Mouse (Mus musculus) heart, adult 2 months (tissue): ENCODE data around the gene Ism2. TPM values are rescaled to one million over a fixed set of nuclear protein-coding genes. Genes with fewer than 3 reads are reported as not detected.
"Not testable (repeated sequence)": the region's sequence is repeated elsewhere in the genome, so short reads cannot be mapped to it uniquely, and the experiment has no call there.

Experiments
- DNase-seq, 2 experiments: peaks; one replicate each; pipeline ENCODE4 v3.0.0; 2021
- H3K27ac ChIP-seq: fragments of 200-600 bp; 2 replicates; pipeline ENCODE4 v1.8.1; 2022
- H3K27me3 ChIP-seq: fragments of 200-500 bp; 2 replicates; pipeline ENCODE4 v1.6.1; 2012; ENCODE audit warnings: mild to moderate bottlenecking, low read length, inconsistent platforms, mixed read lengths; ENCODE audit not compliant: control insufficient read depth, insufficient read depth
- H3K36me3 ChIP-seq: fragments of 200-500 bp; 2 replicates; pipeline ENCODE4 v1.6.1; 2012; ENCODE audit warnings: low read length, inconsistent platforms; ENCODE audit not compliant: control insufficient read depth, insufficient read depth
- H3K4me1 ChIP-seq: fragments of 200-500 bp; 2 replicates; pipeline ENCODE4 v1.6.1; 2011; ENCODE audit warnings: low read length; ENCODE audit not compliant: control insufficient read depth, insufficient read depth
- H3K4me3 ChIP-seq: fragments of 200-600 bp; 2 replicates; pipeline ENCODE4 v1.8.1; 2022
- H3K79me2 ChIP-seq: fragments of 200-500 bp; replicated peaks from 2 replicates; pipeline ENCODE4 v1.6.1; 2012; ENCODE audit warnings: mild to moderate bottlenecking, inconsistent platforms, low read length, moderate library complexity, mixed read lengths; ENCODE audit not compliant: control insufficient read depth, insufficient read depth
- H3K9ac ChIP-seq: fragments of 200-500 bp; 2 replicates; pipeline ENCODE4 v1.6.1; 2012; ENCODE audit warnings: low read depth, mild to moderate bottlenecking, control low read depth, inconsistent platforms, low read length, mixed read lengths
- CTCF ChIP-seq: fragments of 200-600 bp; IDR thresholded peaks from 2 replicates; pipeline ENCODE4 v1.8.1; 2022; ENCODE audit warnings: antibody characterized with exemption, mild to moderate bottlenecking, moderate library complexity
- EP300 ChIP-seq: fragments of 200-500 bp; IDR thresholded peaks from 2 replicates; pipeline ENCODE4 v1.6.1; 2011; ENCODE audit warnings: low read depth, low read length, control low read depth; ENCODE audit not compliant: insufficient read depth
- POLR2A ChIP-seq: fragments of 200-500 bp; IDR thresholded peaks from 2 replicates; pipeline ENCODE4 v1.6.1; 2011; ENCODE audit warnings: mild to moderate bottlenecking, low read depth, low read length, control low read depth; ENCODE audit not compliant: insufficient read depth
- WGBS: fragments of 180-500 bp; shearing (Covaris S2); methylation state at CpG from one replicate; pipeline ENCODE4 v1.1.7; 2018; 5-methylcytosine and 5-hydroxymethylcytosine counted together
- intact Hi-C: fragments of 180-260 bp; cut with DNase I; formaldehyde crosslinking; loops from one replicate; pipeline ENCODE4 v1.15.1; 2025
- polyA plus RNA-seq: library from polyadenylated mRNA; depleted of rRNA; stranded (reverse); fragments of >200 nt; gene quantifications from 2 replicates; pipeline ENCODE4 v1.2.3, GENCODE M21; 2012
- total RNA-seq, 2 experiments: library from RNA; stranded (reverse); gene quantifications; 2 replicates each; pipeline ENCODE4 v1.2.3; 2021

The Ism2 gene
- total and polyA plus RNA-seq, 3 experiments, result 0.18 TPM; not detected in 2

DNA sequence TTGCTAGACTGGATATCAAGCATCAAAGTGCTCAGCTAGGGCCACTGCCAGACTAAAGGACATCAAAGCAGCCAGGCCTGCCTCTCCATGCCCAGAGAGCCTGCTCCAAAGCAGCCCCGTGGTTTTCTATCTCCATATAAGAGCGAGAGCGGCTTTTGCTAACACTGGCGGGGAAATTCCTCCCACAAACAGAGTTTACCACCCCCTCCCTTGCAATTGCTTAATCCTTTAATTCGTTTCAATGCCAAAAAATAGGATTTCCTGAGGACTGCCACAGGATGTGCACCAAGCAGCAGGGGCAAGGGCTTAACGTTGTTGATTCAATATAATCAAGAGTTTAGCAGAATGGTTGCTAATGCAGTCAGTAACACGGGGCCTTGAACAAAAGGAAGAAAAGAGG is 28.1 kb upstream of the Ism2 start:
- no peak overlapping the region for H3K9ac ChIP-seq
- WGBS, result 48% methylated on average over 7 of the region's 7 CpGs

DNA sequence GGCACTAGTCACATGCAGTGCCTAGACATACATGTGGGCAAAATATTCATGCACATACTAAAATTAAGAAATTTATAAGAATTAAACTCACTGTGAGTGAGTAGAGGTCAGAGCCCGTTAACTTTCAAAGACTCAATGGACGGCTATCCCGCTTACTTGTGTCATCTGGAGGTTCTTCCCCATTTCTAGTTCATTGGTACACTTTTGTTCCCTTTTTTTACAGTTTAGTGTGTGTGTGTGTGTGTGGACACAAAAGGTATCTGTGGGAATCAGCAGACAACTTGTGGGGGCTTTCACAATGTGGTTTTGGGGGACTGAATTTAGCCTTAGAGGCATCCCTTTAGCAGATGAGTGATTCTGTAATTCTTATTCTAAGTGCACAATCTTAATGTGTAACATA is 25.9 kb upstream of the Ism2 start:
- H3K4me1 ChIP-seq, result no peaks in the 10 kb centered on the region
- no peaks in the 10 kb centered on the region for H3K36me3 ChIP-seq
- TF ChIP-seq EP300 (no peak), POLR2A (no peak), CTCF (no peak)
- no peak overlapping the region for H3K27ac ChIP-seq
- intact Hi-C loops, result no loop called here
- 96% methylated on average over 3 of the region's 3 CpGs for WGBS
- no peak overlapping the region for H3K9ac ChIP-seq
- no peaks in the 10 kb centered on the region; the same call in 1 of the 2 replicates for H3K79me2 ChIP-seq
- no peak for DNase-seq
- H3K4me3 ChIP-seq, result no peak overlapping the region
- H3K27me3 ChIP-seq, result no peaks in the 10 kb centered on the region

More for the DNA sequence above, 28.1 kb upstream of the Ism2 start:
- no peaks in the 10 kb centered on the region; the same call in 1 of the 2 replicates for H3K79me2 ChIP-seq
- no peak overlapping the region for H3K27ac ChIP-seq
- DNase-seq, result no peak
- no peaks in the 10 kb centered on the region; the same call in none of the 2 replicates for H3K4me1 ChIP-seq
- no peak overlapping the region for H3K4me3 ChIP-seq
- TF ChIP-seq CTCF, result no peak
- no peak for TF ChIP-seq EP300
- no peak for TF ChIP-seq POLR2A
- intact Hi-C loops, result no loop called here
- H3K36me3 ChIP-seq, result no peaks in the 10 kb centered on the region
- no peaks in the 10 kb centered on the region for H3K27me3 ChIP-seq

DNA sequence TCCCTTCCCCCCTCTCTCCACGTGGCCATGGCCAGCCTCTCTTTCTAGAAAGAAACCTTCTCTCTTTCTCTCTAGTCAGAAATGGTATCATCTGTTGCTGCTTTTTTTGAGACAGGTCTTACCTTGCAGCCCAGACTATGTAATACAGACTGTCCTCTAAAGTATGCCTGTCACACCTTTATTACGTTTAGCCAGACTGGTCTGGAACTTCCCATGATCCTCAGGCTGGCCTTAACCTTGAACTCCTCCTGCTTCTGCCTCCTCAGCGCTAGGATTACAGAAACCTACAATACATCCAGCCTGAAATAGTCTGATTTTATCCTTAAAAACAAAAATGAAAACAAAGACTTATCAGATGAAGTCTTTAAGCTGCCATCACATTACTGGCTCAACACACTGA is 19.7 kb upstream of the Ism2 start:
- Histone ChIP-seq H3K79me2 (no peaks in the 10 kb centered on the region), H3K9ac (no peak overlapping the region), H3K27ac (no peak overlapping the region), H3K4me3 (no peak overlapping the region), H3K36me3 (no peaks in the 10 kb centered on the region), H3K27me3 (no peaks in the 10 kb centered on the region), H3K4me1 (no peaks in the 10 kb centered on the region)
- WGBS, result 91% methylated on average over 3 of the region's 3 CpGs
- TF ChIP-seq EP300, result no peak
- TF ChIP-seq CTCF, result no peak
- TF ChIP-seq POLR2A, result no peak
- no peak for DNase-seq
- intact Hi-C loops, result no loop called here

DNA sequence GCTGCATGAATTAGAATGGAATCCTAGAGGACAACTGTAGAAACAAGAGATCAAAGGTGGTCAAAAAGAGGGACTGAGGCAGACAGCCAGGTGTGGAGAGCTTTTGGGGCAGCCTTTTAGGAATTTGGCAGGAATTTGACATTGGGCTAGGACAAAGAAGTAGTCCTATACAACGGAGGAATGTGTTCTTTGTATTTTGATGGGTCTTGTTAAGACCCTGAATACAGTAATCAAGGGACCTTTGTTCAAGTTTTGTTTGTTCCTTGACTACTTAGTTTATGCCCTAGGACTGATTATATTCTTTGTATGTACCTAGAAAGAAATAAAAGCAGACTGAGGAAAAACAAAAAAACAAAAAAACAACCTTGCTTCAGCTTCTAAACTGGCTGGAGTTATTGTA is 18.4 kb upstream of the Ism2 start:
- H3K27me3 ChIP-seq, result no peaks in the 10 kb centered on the region
- TF ChIP-seq POLR2A (no peak), CTCF (no peak), EP300 (no peak)
- WGBS, result 80% methylated on average over 1 of the region's 1 CpGs

DNA sequence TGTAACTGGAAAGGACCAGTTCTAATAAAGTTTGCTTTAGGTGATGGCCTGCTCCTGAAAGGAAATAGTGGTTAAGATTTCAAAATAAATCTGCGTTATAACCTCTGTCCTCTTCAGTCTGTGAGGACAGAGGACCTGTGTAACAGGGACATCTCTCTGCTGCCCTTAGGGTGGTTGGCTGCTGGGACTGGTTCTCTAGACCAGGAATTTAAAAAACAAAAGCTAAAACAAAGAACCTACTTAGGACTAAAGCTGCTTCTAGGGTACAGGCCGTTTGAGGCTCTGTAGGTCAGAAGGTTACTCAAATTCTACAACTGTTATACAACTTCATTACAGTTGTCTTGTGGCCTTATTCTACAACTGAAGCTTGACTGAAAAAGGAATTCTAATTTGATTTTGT is 13.6 kb upstream of the Ism2 start:
- intact Hi-C loops, result no loop called here
- 78% methylated on average over 2 of the region's 2 CpGs for WGBS
- no peak overlapping the region for H3K27ac ChIP-seq
- H3K4me1 ChIP-seq, result no peaks in the 10 kb centered on the region
- DNase-seq, result no peak
- no peak for TF ChIP-seq POLR2A
- H3K4me3 ChIP-seq, result no peak overlapping the region
- H3K9ac ChIP-seq, result no peak overlapping the region
- H3K36me3 ChIP-seq, result no peaks in the 10 kb centered on the region
- H3K79me2 ChIP-seq, result no peaks in the 10 kb centered on the region
- no peaks in the 10 kb centered on the region for H3K27me3 ChIP-seq

More for the DNA sequence above, 18.4 kb upstream of the Ism2 start:
- Histone ChIP-seq H3K4me3 (no peak overlapping the region), H3K36me3 (no peaks in the 10 kb centered on the region), H3K4me1 (no peaks in the 10 kb centered on the region), H3K79me2 (no peaks in the 10 kb centered on the region), H3K9ac (no peak overlapping the region), H3K27ac (no peak overlapping the region)
- DNase-seq, result no peak
- intact Hi-C loops, result no loop called here

DNA sequence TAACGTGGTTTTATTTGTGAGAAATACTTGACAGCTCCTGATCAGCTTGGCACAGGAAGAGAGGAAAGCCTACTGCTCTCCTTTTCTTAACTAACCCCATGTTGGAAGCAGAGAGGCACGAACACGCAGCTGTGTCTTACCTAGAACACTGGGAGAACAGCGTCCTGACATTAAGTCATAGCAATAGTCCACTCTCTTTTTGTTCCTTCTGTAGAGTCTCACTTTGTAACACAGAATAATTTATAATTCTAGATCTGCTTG is 7.0 kb upstream of the Ism2 start:
- intact Hi-C loops, H3K9ac ChIP-seq, H3K36me3 ChIP-seq, H3K4me1 ChIP-seq, H3K79me2 ChIP-seq, H3K4me3 ChIP-seq, DNase-seq, H3K27me3 ChIP-seq, H3K27ac ChIP-seq: not testable (repeated sequence)
- 78% methylated on average over 4 of the region's 4 CpGs for WGBS
